Mouse (Mus musculus): ENCODE data around the gene Zdhhc14.

- TF ChIP-seq GATA1 (IDR thresholded peaks at IDR 0.05; ENCODE audit: low read length) (no peak), TAL1 (IDR thresholded peaks at IDR 0.05; ENCODE audit: low read length) (no peak)
These were observed 909 bp downstream of the Zdhhc14 start for GRCm38 (mm10) chr17:5493161-5493771.
